16 mouse cellular contexts compared by ENCODE assay signal in the genomic region with DNA sequence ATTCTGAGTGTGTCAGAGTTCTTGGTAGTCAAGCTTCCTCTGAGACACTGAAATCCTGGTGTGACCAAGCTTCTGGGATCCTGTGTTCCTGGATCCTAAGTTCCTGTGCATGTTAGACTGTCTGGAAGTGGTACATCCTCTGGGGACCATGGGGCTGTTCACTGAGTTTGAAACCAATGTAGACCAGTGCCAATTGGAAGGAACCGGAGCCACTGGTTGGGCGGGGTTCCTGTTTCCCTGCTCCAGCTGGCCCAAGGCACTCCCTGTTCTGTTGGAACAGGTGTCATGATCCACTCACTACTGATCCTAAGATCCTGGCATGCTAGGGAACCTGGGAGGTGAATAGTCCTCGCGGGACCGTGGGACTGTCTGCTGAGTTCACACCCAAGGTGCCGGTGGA.
"Had no signal": no experiment of that assay in that cellular context is flagged by ENCODE, and none has a peak within 500 bp of the region (broad histone marks: within the 10 kb centered on the region; RNA-seq: fewer than 3 reads in every experiment).

No protein-coding gene starts in this region.

- H3K4me3 ChIP-seq: neural tube, embryonic 13.5 days; neural tube, embryonic 15.5 days; stomach, embryonic 15.5 days had no signal

- DNase-seq: retina, postnatal 1 day; right cerebral cortex, adult 18-20 months; right cerebral cortex, postnatal 14 days; right cerebral cortex, postnatal 25 days; right cerebral cortex, postnatal 4 days; spleen, adult 18-20 months; thymus, adult 18-20 months; thymus, adult 2 months; thymus, postnatal 14 days; thymus, postnatal 25 days; thymus, postnatal 36 days; thymus, postnatal 4 days had no signal

- H3K36me3 ChIP-seq: neural tube, embryonic 13.5 days; neural tube, embryonic 15.5 days; stomach, embryonic 15.5 days had no signal

- H3K4me1 ChIP-seq: neural tube, embryonic 13.5 days; neural tube, embryonic 15.5 days; stomach, embryonic 15.5 days had no signal

- H3K27ac ChIP-seq: neural tube, embryonic 13.5 days; neural tube, embryonic 15.5 days; stomach, embryonic 15.5 days; stomach, postnatal 0 days had no signal

- H3K9me3 ChIP-seq: neural tube, embryonic 13.5 days; neural tube, embryonic 15.5 days; stomach, embryonic 15.5 days had no signal

- H3K27me3 ChIP-seq: neural tube, embryonic 13.5 days; neural tube, embryonic 15.5 days; stomach, embryonic 15.5 days had no signal
